Mouse (Mus musculus) MEL (cell line): ENCODE results near the gene Ccdc102a. TPM values are rescaled to one million over a fixed set of nuclear protein-coding genes. Genes with fewer than 3 reads are reported as not detected.

Experiments
- DNase-seq: peaks from one replicate; pipeline ENCODE4 v3.0.0; 2011; ENCODE audit warnings: low read depth, low spot score
- H3K27ac ChIP-seq: 2 replicates; pipeline ENCODE4 v1.5.1; 2012; ENCODE audit warnings: low read depth, mild to moderate bottlenecking, control low read depth, low read length, moderate library complexity; ENCODE audit not compliant: control insufficient read depth
- H3K27me3 ChIP-seq, 2 experiments: fragments of 150-350 bp in 1 of 2; sonication (generic) in 1 of 2; 2 replicates each; pipeline ENCODE4 v1.6.1; 2012; ENCODE audit warnings: low read length in 2 of 2, mild to moderate bottlenecking in 2 of 2, improper control_type of control experiment in 1 of 2, moderate library complexity in 1 of 2; ENCODE audit not compliant: insufficient read depth in 2 of 2, control insufficient read depth in 1 of 2
- H3K36me3 ChIP-seq, 2 experiments: 2 replicates each; pipeline ENCODE4 v1.6.1; 2012 to 2014; ENCODE audit warnings: low read length in 2 of 2, improper control_type of control experiment in 1 of 2, inconsistent platforms in 1 of 2, mild to moderate bottlenecking in 1 of 2; ENCODE audit not compliant: insufficient read depth in 2 of 2, control insufficient read depth in 1 of 2
- H3K4me1 ChIP-seq, 2 experiments: fragments of 150-350 bp in 1 of 2; sonication (generic) in 1 of 2; 2 replicates each; pipeline ENCODE4 v1.6.1; 2012; ENCODE audit warnings: low read length in 2 of 2, improper control_type of control experiment in 1 of 2, mild to moderate bottlenecking in 1 of 2; ENCODE audit not compliant: insufficient read depth in 2 of 2, control insufficient read depth in 1 of 2
- H3K4me3 ChIP-seq, 2 experiments: fragments of 150-350 bp in 1 of 2; sonication (generic) in 1 of 2; 2 replicates each; pipeline ENCODE4 v1.5.1; 2012; ENCODE audit warnings: low read depth in 2 of 2, low read length in 2 of 2, mild to moderate bottlenecking in 2 of 2, moderate library complexity in 2 of 2, control low read depth in 1 of 2, improper control_type of control experiment in 1 of 2; ENCODE audit not compliant: control insufficient read depth in 1 of 2, insufficient read depth in 1 of 2
- H3K79me2 ChIP-seq: 2 replicates; pipeline ENCODE4 v1.6.1; 2012; ENCODE audit warnings: mild to moderate bottlenecking, low read length, moderate library complexity; ENCODE audit not compliant: control insufficient read depth, poor library complexity, insufficient read depth
- H3K9ac ChIP-seq: 2 replicates; pipeline ENCODE4 v1.6.1; 2012; ENCODE audit warnings: low read depth, mild to moderate bottlenecking, control low read depth, low read length, moderate library complexity; ENCODE audit not compliant: control insufficient read depth, poor library complexity, severe bottlenecking
- H3K9me3 ChIP-seq: fragments of 150-350 bp; sonication (generic); replicated peaks from 2 replicates; pipeline ENCODE4 v1.6.1; 2012; ENCODE audit warnings: mild to moderate bottlenecking, low read length, improper control_type of control experiment, moderate library complexity; ENCODE audit not compliant: insufficient read depth
- BHLHE40 ChIP-seq: IDR thresholded peaks from 2 replicates; pipeline ENCODE4 v1.6.1; 2012; ENCODE audit warnings: low read depth, mild to moderate bottlenecking, inconsistent platforms, low read length, improper control_type of control experiment, borderline replicate concordance
- CHD1 ChIP-seq: IDR thresholded peaks from 2 replicates; pipeline ENCODE4 v1.6.1; 2012; ENCODE audit warnings: low read depth, mild to moderate bottlenecking, inconsistent platforms, low read length, improper control_type of control experiment
- CHD2 ChIP-seq: IDR thresholded peaks from 2 replicates; pipeline ENCODE4 v1.6.1; 2011; ENCODE audit warnings: low read length, improper control_type of control experiment
- CTCF ChIP-seq, 3 experiments: IDR thresholded peaks in 2 of 3; conservative IDR thresholded peaks in 1 of 3; 2 replicates each; pipeline ENCODE4 v1.5.1; 2011 to 2012; ENCODE audit warnings: low read length in 3 of 3, low read depth in 2 of 3, mild to moderate bottlenecking in 2 of 3, improper control_type of control experiment in 1 of 3, inconsistent platforms in 1 of 3, mixed read lengths in 1 of 3, moderate library complexity in 1 of 3; ENCODE audit not compliant: control insufficient read depth in 1 of 3, insufficient read depth in 1 of 3, poor library complexity in 1 of 3, severe bottlenecking in 1 of 3
- E2F4 ChIP-seq: IDR thresholded peaks from 2 replicates; pipeline ENCODE4 v1.6.1; 2011; ENCODE audit warnings: low read depth, low read length, improper control_type of control experiment, borderline replicate concordance
- ELF1 ChIP-seq: IDR thresholded peaks from 2 replicates; pipeline ENCODE4 v1.6.1; 2014; ENCODE audit warnings: low read depth, mild to moderate bottlenecking, inconsistent platforms, low read length, improper control_type of control experiment, moderate library complexity
- ETS1 ChIP-seq: IDR thresholded peaks from 2 replicates; pipeline ENCODE4 v1.6.1; 2012; ENCODE audit warnings: low read depth, mild to moderate bottlenecking, inconsistent platforms, low read length, improper control_type of control experiment, moderate library complexity
- GABPA ChIP-seq: IDR thresholded peaks from 2 replicates; pipeline ENCODE4 v1.6.1; 2012; ENCODE audit warnings: low read depth, mild to moderate bottlenecking, inconsistent platforms, low read length, improper control_type of control experiment, moderate library complexity
- GATA1 ChIP-seq: IDR thresholded peaks from 2 replicates; pipeline ENCODE4 v1.6.1; 2011; ENCODE audit warnings: low read depth, low read length, improper control_type of control experiment
- HCFC1 ChIP-seq: IDR thresholded peaks from 2 replicates; pipeline ENCODE4 v1.6.1; 2012; ENCODE audit warnings: low read depth, mild to moderate bottlenecking, inconsistent platforms, low read length, improper control_type of control experiment, moderate library complexity
- JUND ChIP-seq: IDR thresholded peaks from 2 replicates; pipeline ENCODE4 v1.6.1; 2011; ENCODE audit warnings: low read depth, mild to moderate bottlenecking, improper control_type of control experiment, low read length
- KAT2A ChIP-seq: conservative IDR thresholded peaks from 2 replicates; pipeline ENCODE4 v1.6.1; 2012; ENCODE audit warnings: low read depth, low read length, improper control_type of control experiment, inconsistent platforms
- MAFK ChIP-seq: IDR thresholded peaks from 2 replicates; pipeline ENCODE4 v1.6.1; 2011; ENCODE audit warnings: low read depth, mild to moderate bottlenecking, low read length, improper control_type of control experiment, borderline replicate concordance
- MAX ChIP-seq: IDR thresholded peaks from 2 replicates; pipeline ENCODE4 v1.6.1; 2011; ENCODE audit warnings: low read length, improper control_type of control experiment
- MAZ ChIP-seq: IDR thresholded peaks from 2 replicates; pipeline ENCODE4 v1.6.1; 2012; ENCODE audit warnings: low read depth, mild to moderate bottlenecking, inconsistent platforms, low read length, improper control_type of control experiment
- MEF2A ChIP-seq: IDR thresholded peaks from 2 replicates; pipeline ENCODE4 v1.6.1; 2014; ENCODE audit warnings: low read depth, mild to moderate bottlenecking, inconsistent platforms, low read length, improper control_type of control experiment; ENCODE audit not compliant: poor library complexity, insufficient replicate concordance, severe bottlenecking; ENCODE audit errors: extremely low read depth
- MXI1 ChIP-seq: IDR thresholded peaks from 2 replicates; pipeline ENCODE4 v1.6.1; 2011; ENCODE audit warnings: mild to moderate bottlenecking, low read depth, low read length, improper control_type of control experiment
- MYB ChIP-seq: IDR thresholded peaks from 2 replicates; pipeline ENCODE4 v1.6.1; 2011; ENCODE audit warnings: mild to moderate bottlenecking, low read depth, low read length, improper control_type of control experiment
- MYC ChIP-seq: IDR thresholded peaks from 2 replicates; pipeline ENCODE4 v1.6.1; 2011; ENCODE audit warnings: low read depth, mild to moderate bottlenecking, low read length, improper control_type of control experiment, moderate library complexity
- NELFE ChIP-seq: IDR thresholded peaks from 2 replicates; pipeline ENCODE4 v1.6.1; 2011; ENCODE audit warnings: low read depth, low read length, improper control_type of control experiment
- NRF1 ChIP-seq: IDR thresholded peaks from 2 replicates; pipeline ENCODE4 v1.6.1; 2014; ENCODE audit warnings: low read depth, mild to moderate bottlenecking, inconsistent platforms, low read length, improper control_type of control experiment, moderate library complexity; ENCODE audit not compliant: poor library complexity, insufficient read depth, severe bottlenecking
- POLR2A ChIP-seq, 2 experiments: IDR thresholded peaks; 2 replicates each; pipeline ENCODE4 v1.6.1; 2011 to 2012; ENCODE audit warnings: low read length in 2 of 2, mild to moderate bottlenecking in 2 of 2, control low read depth in 1 of 2, improper control_type of control experiment in 1 of 2, low read depth in 1 of 2, moderate library complexity in 1 of 2; ENCODE audit not compliant: control insufficient read depth in 1 of 2, insufficient read depth in 1 of 2, poor library complexity in 1 of 2
- POLR2AphosphoS2 ChIP-seq: IDR thresholded peaks from 2 replicates; pipeline ENCODE4 v1.6.1; 2011; ENCODE audit warnings: low read length, improper control_type of control experiment
- POLR2AphosphoS5 ChIP-seq: IDR thresholded peaks from 2 replicates; pipeline ENCODE4 v1.6.1; 2012; ENCODE audit warnings: low read depth, borderline replicate concordance, mild to moderate bottlenecking, inconsistent platforms, low read length, moderate library complexity, mixed read lengths
- RAD21 ChIP-seq: IDR thresholded peaks from 2 replicates; pipeline ENCODE4 v1.6.1; 2011; ENCODE audit warnings: mild to moderate bottlenecking, low read depth, low read length, improper control_type of control experiment
- SMC3 ChIP-seq: IDR thresholded peaks from 2 replicates; pipeline ENCODE4 v1.6.1; 2011; ENCODE audit warnings: low read depth, low read length, improper control_type of control experiment
- TAL1 ChIP-seq: IDR thresholded peaks from 2 replicates; pipeline ENCODE4 v1.6.1; 2012; ENCODE audit warnings: mild to moderate bottlenecking, inconsistent platforms, low read length, moderate library complexity, mixed read lengths
- TCF12 ChIP-seq: IDR thresholded peaks from 2 replicates; pipeline ENCODE4 v1.6.1; 2014; ENCODE audit warnings: low read depth, mild to moderate bottlenecking, inconsistent platforms, low read length, improper control_type of control experiment, moderate library complexity
- UBTF ChIP-seq: IDR thresholded peaks from 2 replicates; pipeline ENCODE4 v1.6.1; 2012; ENCODE audit warnings: low read depth, mild to moderate bottlenecking, inconsistent platforms, low read length, improper control_type of control experiment, moderate library complexity, borderline replicate concordance; ENCODE audit not compliant: insufficient read depth
- USF1 ChIP-seq: IDR thresholded peaks from 2 replicates; pipeline ENCODE4 v1.6.1; 2014; ENCODE audit warnings: low read depth, mild to moderate bottlenecking, inconsistent platforms, low read length, improper control_type of control experiment, moderate library complexity
- USF2 ChIP-seq, 2 experiments: IDR thresholded peaks; 2 replicates each; pipeline ENCODE4 v1.6.1; 2011 to 2012; ENCODE audit warnings: improper control_type of control experiment in 2 of 2, low read length in 2 of 2, borderline replicate concordance in 1 of 2, inconsistent platforms in 1 of 2, low read depth in 1 of 2, mild to moderate bottlenecking in 1 of 2; ENCODE audit not compliant: insufficient read depth in 1 of 2
- ZKSCAN1 ChIP-seq: IDR thresholded peaks from 2 replicates; pipeline ENCODE4 v1.6.1; 2012; ENCODE audit warnings: low read depth, mild to moderate bottlenecking, inconsistent platforms, low read length, improper control_type of control experiment, moderate library complexity
- ZMIZ1 ChIP-seq: IDR thresholded peaks from 2 replicates; pipeline ENCODE4 v1.6.1; 2012; ENCODE audit warnings: low read depth, mild to moderate bottlenecking, inconsistent platforms, low read length, improper control_type of control experiment, moderate library complexity
- ZNF384 ChIP-seq: IDR thresholded peaks from 2 replicates; pipeline ENCODE4 v1.6.1; 2012; ENCODE audit warnings: low read depth, mild to moderate bottlenecking, inconsistent platforms, low read length, improper control_type of control experiment
- polyA plus RNA-seq, 2 experiments: library from polyadenylated mRNA; stranded (reverse) in 1 of 2; unstranded in 1 of 2; fragments of >175 nt in 1 of 2; fragments of >200 nt in 1 of 2; gene quantifications; 2 replicates each; pipeline versions ENCODE4 v1.2.1 to v1.2.4; 2012; ENCODE audit warnings: low replicate concordance in 2 of 2, low read depth in 1 of 2; ENCODE audit not compliant: insufficient read length in 2 of 2, insufficient read depth in 1 of 2, missing spikeins in 1 of 2
- total RNA-seq: library from RNA; depleted of rRNA; stranded (reverse); fragments of 300-350 nt; gene quantifications from 2 replicates; pipeline ENCODE4 v1.2.3, GENCODE M21; 2012

The Ccdc102a gene
- total and polyA plus RNA-seq, 3 experiments, result 1.7 to 6.8 TPM; not detected in 1

DNA sequence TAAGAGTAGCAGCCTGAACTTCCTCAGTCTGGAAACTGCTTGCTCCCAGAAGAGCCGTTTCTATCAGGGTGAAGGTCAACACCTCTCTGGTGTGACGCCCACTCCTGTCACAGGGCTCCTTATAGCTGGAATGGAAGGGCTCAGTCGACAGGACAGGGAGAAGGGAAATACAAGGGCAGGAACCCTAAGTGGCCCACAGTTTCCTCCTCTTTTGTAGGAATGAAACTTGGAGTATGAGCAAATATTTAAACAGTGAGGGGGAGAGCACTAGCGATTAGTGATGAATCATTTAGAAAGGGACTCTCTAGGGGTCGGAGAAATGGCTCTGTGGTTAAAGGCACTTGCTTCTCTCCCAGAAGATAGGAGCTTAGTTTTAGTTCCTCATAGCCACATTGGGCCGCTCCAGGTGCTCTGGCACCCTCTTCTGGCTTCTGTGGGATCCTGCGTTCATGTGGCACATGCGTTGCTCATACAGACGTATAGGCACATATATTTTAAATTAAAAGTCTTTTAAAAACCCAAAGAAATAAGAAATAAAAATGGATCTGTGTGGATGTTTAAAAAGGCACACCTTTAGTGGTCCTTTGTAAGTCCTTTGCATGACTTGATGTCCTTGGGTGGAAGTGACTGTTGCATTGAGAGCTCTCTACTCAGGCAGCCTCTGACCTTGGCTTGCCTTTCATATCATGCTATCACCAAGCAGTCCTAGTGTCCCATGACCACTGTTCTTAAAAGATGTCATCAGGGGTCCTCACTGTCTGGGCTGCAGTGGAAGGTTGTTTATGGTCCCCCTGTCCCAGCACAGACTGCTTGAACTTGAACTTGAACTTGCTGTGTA is 37.2 kb upstream of the Ccdc102a start:
- DNase-seq, result peak; percentile 88
- Histone ChIP-seq H3K4me1 (peaks cover 0 to 15% of the 10 kb centered on the region in 2 experiments; a peak in 3 of 4 replicates), H3K4me3 (peak overlapping the region; percentile 25 to 44), H3K79me2 (no peaks in the 10 kb centered on the region), H3K27me3 (no peaks in the 10 kb centered on the region), H3K36me3 (peaks cover 0 to 4% of the 10 kb centered on the region in 2 experiments; a peak in 2 of 4 replicates), H3K9me3 (no peaks in the 10 kb centered on the region), H3K9ac (peak overlapping the region; percentile 55), H3K27ac (peak overlapping the region; percentile 89)
- TF ChIP-seq MYB (no peak), USF1 (no peak), UBTF (no peak), ZMIZ1 (no peak), JUND (0 out of 2 replicates have a peak, but pooled peaks have one; percentile 54), POLR2AphosphoS2 (no peak; the same call in 1 of the 2 replicates), CHD2 (no peak), MXI1 (peak; percentile 67; the same call in 1 of the 2 replicates), MYC (peak; percentile 89), ZNF384 (no peak), ZKSCAN1 (no peak), CHD1 (no peak), MAX (peak; percentile 71), NRF1 (no peak), MAZ (no peak), MAFK (no peak), HCFC1 (peak; percentile 51; the same call in 1 of the 2 replicates), SMC3 (peak; percentile 53), E2F4 (no peak), GABPA (peak; percentile 76; the same call in 1 of the 2 replicates), ELF1 (0 out of 2 replicates have a peak, but pooled peaks have one; percentile 9), TCF12 (peak; percentile 37; the same call in 1 of the 2 replicates), TAL1 (no peak), POLR2AphosphoS5 (no peak), CTCF (IDR thresholded peaks at IDR 0.05 in 2 of 3, conservative IDR thresholded peaks at IDR 0.05 in 1 of 3; ENCODE audit: control insufficient read depth in 1 of 3, insufficient read depth in 1 of 3, low read depth in 2 of 3, low read length in 3 of 3, poor library complexity in 1 of 3, severe bottlenecking in 1 of 3) (peak; percentile 43 to 71 (median 67)), NELFE (peak; percentile 38), RAD21 (peak; percentile 43), BHLHE40 (no peak), GATA1 (no peak), USF2 (IDR thresholded peaks at IDR 0.05; ENCODE audit: borderline replicate concordance in 1 of 2, insufficient read depth in 1 of 2, low read depth in 1 of 2, low read length in 2 of 2) (no peak), MEF2A (no peak), POLR2A (IDR thresholded peaks at IDR 0.05; ENCODE audit: control insufficient read depth in 1 of 2, insufficient read depth in 1 of 2, low read depth in 1 of 2, low read length in 2 of 2, poor library complexity in 1 of 2) (peak in 1 of 2 experiments; percentile 69; a peak in 2 of 4 replicates), KAT2A (no peak), ETS1 (peak; percentile 55; the same call in 1 of the 2 replicates)
